Mouse (Mus musculus) midbrain, embryonic 13.5 days (tissue): Measurements from ENCODE around the gene Popdc2. TPM values are rescaled to one million over a fixed set of nuclear protein-coding genes. Genes with fewer than 3 reads are reported as not detected.

Source experiments
- ATAC-seq: fragments of 200-750 bp; cut with Nextera tagmentation; 2 replicates; pipeline ENCODE4 v1.8.0; 2017; ENCODE audit warnings: mild to moderate bottlenecking, moderate TSS enrichment, moderate library complexity
- H3K27ac ChIP-seq: fragments of 300-500 bp; sonication (generic); 2 replicates; pipeline ENCODE4 v1.5.1; 2015; ENCODE audit warnings: inconsistent platforms, mild to moderate bottlenecking, moderate library complexity
- H3K27me3 ChIP-seq: fragments of 300-500 bp; sonication (generic); 2 replicates; pipeline ENCODE4 v1.6.1; 2015; ENCODE audit warnings: mild to moderate bottlenecking, inconsistent platforms
- H3K36me3 ChIP-seq: fragments of 300-500 bp; sonication (generic); 2 replicates; pipeline ENCODE4 v1.6.1; 2015; ENCODE audit warnings: mild to moderate bottlenecking, inconsistent platforms
- H3K4me1 ChIP-seq: fragments of 300-500 bp; sonication (generic); replicated peaks from 2 replicates; pipeline ENCODE4 v1.6.1; 2015; ENCODE audit warnings: inconsistent platforms
- H3K4me2 ChIP-seq: fragments of 300-500 bp; sonication (generic); replicated peaks from 2 replicates; pipeline ENCODE4 v1.6.1; 2015; ENCODE audit warnings: moderate library complexity, mild to moderate bottlenecking, inconsistent platforms
- H3K4me3 ChIP-seq: fragments of 300-500 bp; sonication (generic); replicated peaks from 2 replicates; pipeline ENCODE4 v1.5.1; 2015; ENCODE audit warnings: mild to moderate bottlenecking, inconsistent platforms
- H3K9ac ChIP-seq: fragments of 300-500 bp; sonication (generic); replicated peaks from 2 replicates; pipeline ENCODE4 v1.6.1; 2015; ENCODE audit warnings: mild to moderate bottlenecking, inconsistent platforms
- H3K9me3 ChIP-seq: fragments of 300-500 bp; sonication (generic); 2 replicates; pipeline ENCODE4 v1.6.1; 2016; ENCODE audit warnings: mild to moderate bottlenecking, inconsistent platforms
- WGBS: fragments of 180-500 bp; shearing (Covaris S2); methylation state at CpG from one replicate; pipeline ENCODE4 v1.1.7; 2015; 5-methylcytosine and 5-hydroxymethylcytosine counted together
- polyA plus RNA-seq: library from polyadenylated mRNA; unstranded; fragments of >200 nt; fragmentation: Nextera tagmentation; extraction: Ambion mirVana; gene quantifications from 2 replicates; pipeline ENCODE4 v1.2.1, GENCODE M21; 2015

Popdc2 gene
- polyA plus RNA-seq, 1 experiment from 2014 or later, result 0.51 TPM

- peak; percentile 98 for ATAC-seq
- peak within 1 kb of the TSS; percentile 90 for H3K9ac ChIP-seq
- H3K27me3 ChIP-seq, result no peaks in the 10 kb centered on the region
- no peaks in the 10 kb centered on the region for H3K9me3 ChIP-seq
- peak within 1 kb of the TSS; percentile 93 for H3K4me3 ChIP-seq
- 3% methylated on average over 35 of the region's 35 CpGs for WGBS
- H3K27ac ChIP-seq, result peak within 1 kb of the TSS; percentile 84
- peaks cover 14% of the 10 kb centered on the region for H3K4me1 ChIP-seq
- peaks cover 18% of the 10 kb centered on the region for H3K36me3 ChIP-seq
- H3K4me2 ChIP-seq, result peak within 1 kb of the TSS; percentile 78
These were observed 15.3 kb upstream of the Popdc2 start, which contains the start of the genes Cox17 and Gm21987 for GRCm38 (mm10) chr16:38346529-38347325. Gene Cox17 (plus strand): TSS chr16:38346991. Gene Gm21987 (plus strand): TSS chr16:38347040.

GRCm38 (mm10) chr16:38347588-38347987 is 14.4 kb upstream of the Popdc2 start:
- H3K4me2 ChIP-seq, result peak overlapping the region; percentile 78

GRCm38 (mm10) chr16:38348217-38348761 is 13.7 kb upstream of the Popdc2 start:
- no peaks in the 10 kb centered on the region for H3K9me3 ChIP-seq
- H3K4me1 ChIP-seq, result peaks cover 10% of the 10 kb centered on the region
- H3K4me3 ChIP-seq, result no peak overlapping the region
- H3K27me3 ChIP-seq, result no peaks in the 10 kb centered on the region
- peaks cover 25% of the 10 kb centered on the region for H3K36me3 ChIP-seq
- no peak overlapping the region for H3K4me2 ChIP-seq
- H3K9ac ChIP-seq, result no peak overlapping the region
- ATAC-seq, result no peak
- no peak overlapping the region for H3K27ac ChIP-seq
- WGBS, result 90% methylated on average over 9 of the region's 9 CpGs

More at GRCm38 (mm10) chr16:38347588-38347987, 14.4 kb upstream of the Popdc2 start:
- Histone ChIP-seq H3K27ac (no peak overlapping the region), H3K4me3 (peak overlapping the region; percentile 93), H3K9ac (peak overlapping the region; percentile 90; the same call in 1 of the 2 replicates), H3K9me3 (no peaks in the 10 kb centered on the region), H3K36me3 (peaks cover 25% of the 10 kb centered on the region), H3K27me3 (no peaks in the 10 kb centered on the region), H3K4me1 (peaks cover 10% of the 10 kb centered on the region)
- 64% methylated on average over 6 of the region's 6 CpGs for WGBS
- no peak for ATAC-seq

GRCm38 (mm10) chr16:38349881-38350280 is 12.1 kb upstream of the Popdc2 start:
- no peak for ATAC-seq
- H3K4me2 ChIP-seq, result no peak overlapping the region
- H3K27ac ChIP-seq, result no peak overlapping the region
- peaks cover 25% of the 10 kb centered on the region for H3K36me3 ChIP-seq
- WGBS, result 90% methylated on average over 2 of the region's 2 CpGs
- H3K9me3 ChIP-seq, result no peaks in the 10 kb centered on the region
- H3K4me1 ChIP-seq, result peaks cover 10% of the 10 kb centered on the region
- no peak overlapping the region for H3K9ac ChIP-seq
- H3K4me3 ChIP-seq, result no peak overlapping the region
- H3K27me3 ChIP-seq, result no peaks in the 10 kb centered on the region

- ATAC-seq, result no peak
- no peak overlapping the region for H3K4me3 ChIP-seq
- no peak overlapping the region for H3K4me2 ChIP-seq
- H3K27ac ChIP-seq, result no peak overlapping the region
- no peak overlapping the region for H3K9ac ChIP-seq
- no peaks in the 10 kb centered on the region for H3K27me3 ChIP-seq
- peaks cover 10% of the 10 kb centered on the region for H3K4me1 ChIP-seq
- 89% methylated on average over 7 of the region's 7 CpGs for WGBS
- H3K36me3 ChIP-seq, result peaks cover 25% of the 10 kb centered on the region
- no peaks in the 10 kb centered on the region for H3K9me3 ChIP-seq
These were observed 11.6 kb upstream of the Popdc2 start for GRCm38 (mm10) chr16:38350361-38350855.

GRCm38 (mm10) chr16:38350939-38351338 is 11.1 kb upstream of the Popdc2 start:
- no peak overlapping the region for H3K4me3 ChIP-seq
- ATAC-seq, result no peak
- WGBS, result 88% methylated on average over 6 of the region's 6 CpGs
- no peaks in the 10 kb centered on the region for H3K9me3 ChIP-seq
- H3K4me2 ChIP-seq, result no peak overlapping the region
- H3K36me3 ChIP-seq, result peaks cover 25% of the 10 kb centered on the region
- H3K27me3 ChIP-seq, result no peaks in the 10 kb centered on the region
- H3K9ac ChIP-seq, result no peak overlapping the region
- no peak overlapping the region for H3K27ac ChIP-seq
- peaks cover 10% of the 10 kb centered on the region for H3K4me1 ChIP-seq

- Histone ChIP-seq H3K27me3 (no peaks in the 10 kb centered on the region), H3K9me3 (no peaks in the 10 kb centered on the region)
- WGBS, result 91% methylated on average over 7 of the region's 7 CpGs
These were observed 10.0 kb upstream of the Popdc2 start for GRCm38 (mm10) chr16:38352031-38352430.

GRCm38 (mm10) chr16:38352851-38353250 is 9.2 kb upstream of the Popdc2 start:
- Histone ChIP-seq H3K9me3 (no peaks in the 10 kb centered on the region), H3K27ac (no peak overlapping the region), H3K4me3 (no peak overlapping the region), H3K27me3 (no peaks in the 10 kb centered on the region), H3K4me2 (no peak overlapping the region), H3K4me1 (peaks cover 5% of the 10 kb centered on the region), H3K36me3 (peaks cover 25% of the 10 kb centered on the region), H3K9ac (no peak overlapping the region)
- no peak for ATAC-seq

More at GRCm38 (mm10) chr16:38352031-38352430, 10.0 kb upstream of the Popdc2 start:
- H3K27ac ChIP-seq, result no peak overlapping the region
- peaks cover 25% of the 10 kb centered on the region for H3K36me3 ChIP-seq
- ATAC-seq, result no peak
- no peak overlapping the region for H3K4me3 ChIP-seq
- peaks cover 10% of the 10 kb centered on the region for H3K4me1 ChIP-seq
- H3K4me2 ChIP-seq, result no peak overlapping the region
- no peak overlapping the region for H3K9ac ChIP-seq

GRCm38 (mm10) chr16:38353642-38354041 is 8.4 kb upstream of the Popdc2 start:
- Histone ChIP-seq H3K4me3 (no peak overlapping the region), H3K27ac (no peak overlapping the region), H3K36me3 (peaks cover 27% of the 10 kb centered on the region), H3K9me3 (no peaks in the 10 kb centered on the region), H3K27me3 (no peaks in the 10 kb centered on the region), H3K4me2 (no peak overlapping the region), H3K4me1 (no peaks in the 10 kb centered on the region), H3K9ac (no peak overlapping the region)
- 97% methylated on average over 2 of the region's 2 CpGs for WGBS
- ATAC-seq, result no peak

GRCm38 (mm10) chr16:38354185-38354913 is 7.7 kb upstream of the Popdc2 start:
- H3K4me1 ChIP-seq, result no peaks in the 10 kb centered on the region
- H3K9me3 ChIP-seq, result no peaks in the 10 kb centered on the region
- no peaks in the 10 kb centered on the region for H3K27me3 ChIP-seq
- H3K4me3 ChIP-seq, result no peak overlapping the region
- H3K36me3 ChIP-seq, result peaks cover 27% of the 10 kb centered on the region
- no peak overlapping the region for H3K4me2 ChIP-seq
- 88% methylated on average over 5 of the region's 5 CpGs for WGBS
- H3K27ac ChIP-seq, result no peak overlapping the region
- ATAC-seq, result no peak
- no peak overlapping the region for H3K9ac ChIP-seq

- ATAC-seq, result no peak
- Histone ChIP-seq H3K4me3 (no peak overlapping the region), H3K27me3 (no peaks in the 10 kb centered on the region), H3K9ac (no peak overlapping the region), H3K4me1 (peaks cover 4% of the 10 kb centered on the region; the same call in 1 of the 2 replicates), H3K4me2 (no peak overlapping the region), H3K36me3 (0 out of 2 replicates have a peak, but pooled peaks cover 3% of the 10 kb centered on the region), H3K9me3 (no peaks in the 10 kb centered on the region), H3K27ac (no peak overlapping the region)
- 91% methylated on average over 6 of the region's 6 CpGs for WGBS
These were observed 3.7 kb upstream of the Popdc2 start for GRCm38 (mm10) chr16:38358256-38358812.
